Mouse (Mus musculus) pancreas, adult 10 weeks (tissue): ENCODE data around the gene Zfp644. TPM values are rescaled to one million over a fixed set of nuclear protein-coding genes. Genes with fewer than 3 reads are reported as not detected.

Experiments
- polyA plus RNA-seq: library from polyadenylated mRNA; stranded (reverse); fragments of 350-450 nt; fragmentation: Illumina TruSeq; extraction: RNeasy Lipid Tissue Mini Kit (QIAGEN cat#74804); gene quantifications from one replicate; pipeline ENCODE4 v1.2.3, GENCODE M21; 2015; ENCODE audit warnings: low read depth, low replicate concordance; ENCODE audit not compliant: insufficient read depth

The Zfp644 gene
- 8.2 TPM for polyA plus RNA-seq

GRCm38 (mm10) chr5:106696396-106697337, at the start of gene Zfp644:
TSS of gene Zfp644 (minus strand) at chr5:106697287.

GRCm38 (mm10) chr5:106608798-106609197, 88.3 kb downstream of the Zfp644 start, which contains the start of gene Gm17304:
TSS of gene Gm17304 (plus strand) at chr5:106609098.

Other genes starting within 250 kb of the Zfp644 start
- gene Barhl2, start 239.1 kb downstream of the Zfp644 start, polyA plus RNA-seq: not detected
- not detected for gene Gm17304, start 88.2 kb downstream of the Zfp644 start, polyA plus RNA-seq
- gene Hfm1, start 229.0 kb upstream of the Zfp644 start, polyA plus RNA-seq: not detected